Mouse (Mus musculus): ENCODE results near the gene Blcap.

DNA sequence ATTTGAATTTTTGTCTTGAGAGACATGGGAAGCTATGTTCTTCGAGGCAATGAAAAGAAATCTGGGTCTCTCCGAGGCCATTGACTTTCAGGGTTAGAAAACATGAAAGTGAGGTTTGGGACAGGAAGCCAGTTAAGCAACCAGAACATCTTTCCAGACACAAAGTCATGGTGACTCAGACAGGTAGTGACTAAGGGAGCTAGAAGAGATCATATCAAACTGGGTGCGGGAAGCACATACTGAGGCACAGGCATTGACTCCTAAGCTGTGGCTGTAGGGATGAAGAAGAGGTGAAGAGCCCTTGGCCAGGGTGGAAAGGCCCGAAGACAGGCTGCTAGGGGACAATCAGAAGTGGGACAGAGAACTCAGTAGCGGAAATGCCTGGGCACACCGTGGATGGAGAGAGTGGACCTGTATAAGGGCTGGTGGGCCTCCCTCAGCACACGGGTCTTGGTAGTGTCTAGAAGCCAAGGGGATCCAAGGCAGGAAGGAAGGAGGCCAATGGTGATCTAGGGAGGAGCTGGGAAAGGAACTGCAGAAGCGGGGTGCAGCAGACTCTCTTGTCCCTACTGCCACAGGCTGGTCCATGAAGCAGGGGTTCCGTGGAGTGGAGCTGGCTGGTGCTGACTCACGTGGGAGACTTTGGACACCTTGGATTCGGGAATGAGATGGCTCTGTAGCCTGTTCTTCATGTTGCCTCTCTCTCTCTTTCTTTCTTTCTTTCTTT, 3.7 kb downstream of the Blcap start:
- TF ChIP-seq POLR2A (IDR thresholded peaks at IDR 0.05; ENCODE audit: borderline replicate concordance, extremely low read depth, low read depth, low read length) (no peak), CTCF (IDR thresholded peaks at IDR 0.05; ENCODE audit: insufficient read depth, low read length) (no peak)
